16 mouse cellular contexts compared by ENCODE assay signal in the genomic region with DNA sequence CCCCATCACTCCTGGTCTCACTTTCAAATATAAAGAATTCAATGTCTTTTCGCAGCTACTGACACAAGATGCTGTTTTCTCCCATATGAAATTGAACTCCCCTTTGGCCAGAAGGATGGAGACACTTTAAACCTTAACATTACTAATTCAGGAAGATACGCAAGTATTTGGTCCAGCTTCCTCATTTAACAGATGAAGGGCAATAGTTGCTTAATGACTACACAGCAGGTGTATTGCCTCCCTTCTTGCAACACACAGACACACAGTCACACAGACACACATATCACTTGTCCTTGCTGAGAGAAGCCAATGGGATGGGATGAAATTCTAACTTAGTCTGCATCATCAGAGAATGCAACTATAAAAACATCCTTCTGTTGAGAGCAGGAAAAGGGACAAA.
"Had no signal": no experiment of that assay in that cellular context is flagged by ENCODE, and none has a peak within 500 bp of the region (broad histone marks: within the 10 kb centered on the region; RNA-seq: fewer than 3 reads in every experiment).

No protein-coding gene starts in this region.

- H3K9ac ChIP-seq: lung, embryonic 14.5 days; midbrain, embryonic 13.5 days; midbrain, embryonic 15.5 days; neural tube, embryonic 12.5 days had no signal

- H3K4me2 ChIP-seq: lung, embryonic 14.5 days; midbrain, embryonic 13.5 days; midbrain, embryonic 15.5 days; neural tube, embryonic 12.5 days had no signal

- H3K4me1 ChIP-seq: midbrain, embryonic 10.5 days; midbrain, embryonic 13.5 days; midbrain, embryonic 15.5 days; neural tube, embryonic 12.5 days had no signal

- H3K4me3 ChIP-seq: midbrain, embryonic 10.5 days; midbrain, embryonic 13.5 days; midbrain, embryonic 15.5 days; neural tube, embryonic 12.5 days had no signal

- H3K27ac ChIP-seq: midbrain, embryonic 10.5 days; midbrain, embryonic 13.5 days; midbrain, embryonic 15.5 days; neural tube, embryonic 12.5 days had no signal

- H3K36me3 ChIP-seq: midbrain, embryonic 10.5 days; midbrain, embryonic 13.5 days; midbrain, embryonic 15.5 days; neural tube, embryonic 12.5 days had no signal

- H3K9me3 ChIP-seq: midbrain, embryonic 10.5 days; midbrain, embryonic 13.5 days; midbrain, embryonic 15.5 days; neural tube, embryonic 12.5 days had no signal

- DNase-seq: lung, adult 18-20 months; lung, embryonic 14.5 days; lung, postnatal 10 days; lung, postnatal 4 days; retina, postnatal 1 day; right cerebral cortex, adult 18-20 months; right cerebral cortex, postnatal 25 days; right cerebral cortex, postnatal 4 days; spleen, adult 18-20 months; thymus, adult 18-20 months; thymus, postnatal 14 days; thymus, postnatal 36 days had no signal

- ATAC-seq: midbrain, embryonic 13.5 days; midbrain, embryonic 15.5 days had no signal

- H3K27me3 ChIP-seq: midbrain, embryonic 13.5 days; midbrain, embryonic 15.5 days; neural tube, embryonic 12.5 days had no signal
